Mouse (Mus musculus) stomach, embryonic 16.5 days (tissue): ENCODE data around the gene Ltbr. TPM values are rescaled to one million over a fixed set of nuclear protein-coding genes. Genes with fewer than 3 reads are reported as not detected.
A peak's percentile ranks its signal among the peaks of the same experiment; 100 is the strongest.

ENCODE experiments used
- ATAC-seq: fragments of 200-750 bp; cut with Nextera tagmentation; 2 replicates; pipeline ENCODE4 v1.8.0; 2017; ENCODE audit warnings: moderate number of reproducible peaks, moderate TSS enrichment; ENCODE audit not compliant: insufficient read depth, low FRiP score
- H3K27ac ChIP-seq: fragments of 300-500 bp; sonication (generic); 2 replicates; pipeline ENCODE4 v1.5.1; 2014; ENCODE audit warnings: low read length
- H3K27me3 ChIP-seq: fragments of 300-500 bp; sonication (generic); 2 replicates; pipeline ENCODE4 v1.6.1; 2014; ENCODE audit warnings: low read length, control low read depth, mixed read lengths; ENCODE audit not compliant: control insufficient read depth, insufficient read depth
- H3K36me3 ChIP-seq: fragments of 300-500 bp; sonication (generic); 2 replicates; pipeline ENCODE4 v1.6.1; 2014; ENCODE audit warnings: low read length; ENCODE audit not compliant: control insufficient read depth, insufficient read depth
- H3K4me1 ChIP-seq: fragments of 300-500 bp; sonication (generic); 2 replicates; pipeline ENCODE4 v1.6.1; 2014; ENCODE audit warnings: low read length, control low read depth, mixed read lengths; ENCODE audit not compliant: control insufficient read depth, insufficient read depth
- H3K4me2 ChIP-seq: fragments of 300-500 bp; sonication (generic); 2 replicates; pipeline ENCODE4 v1.6.1; 2014; ENCODE audit warnings: low read depth, low read length, mixed read lengths
- H3K4me3 ChIP-seq: fragments of 300-500 bp; sonication (generic); replicated peaks from 2 replicates; pipeline ENCODE4 v1.5.1; 2014; ENCODE audit warnings: mild to moderate bottlenecking, low read length
- H3K9ac ChIP-seq: fragments of 300-500 bp; sonication (generic); 2 replicates; pipeline ENCODE4 v1.6.1; 2014; ENCODE audit warnings: low read length
- H3K9me3 ChIP-seq: fragments of 300-500 bp; sonication (generic); replicated peaks from 2 replicates; pipeline ENCODE4 v1.6.1; 2016; ENCODE audit warnings: low read length, control low read depth; ENCODE audit not compliant: control insufficient read depth
- WGBS: fragments of 180-500 bp; shearing (Covaris S2); extraction: QIAGEN DNeasy Blood & Tissue Kit; methylation state at CpG from one replicate; pipeline ENCODE4 v1.1.7; 2014; 5-methylcytosine and 5-hydroxymethylcytosine counted together
- polyA plus RNA-seq: library from polyadenylated mRNA; unstranded; fragments of >200 nt; fragmentation: Nextera tagmentation; extraction: Ambion mirVana; gene quantifications from 2 replicates; pipeline ENCODE4 v1.2.1, GENCODE M21; 2015

Gene Ltbr
- polyA plus RNA-seq, 1 experiment from 2014 or later, result 69.4 TPM

DNA sequence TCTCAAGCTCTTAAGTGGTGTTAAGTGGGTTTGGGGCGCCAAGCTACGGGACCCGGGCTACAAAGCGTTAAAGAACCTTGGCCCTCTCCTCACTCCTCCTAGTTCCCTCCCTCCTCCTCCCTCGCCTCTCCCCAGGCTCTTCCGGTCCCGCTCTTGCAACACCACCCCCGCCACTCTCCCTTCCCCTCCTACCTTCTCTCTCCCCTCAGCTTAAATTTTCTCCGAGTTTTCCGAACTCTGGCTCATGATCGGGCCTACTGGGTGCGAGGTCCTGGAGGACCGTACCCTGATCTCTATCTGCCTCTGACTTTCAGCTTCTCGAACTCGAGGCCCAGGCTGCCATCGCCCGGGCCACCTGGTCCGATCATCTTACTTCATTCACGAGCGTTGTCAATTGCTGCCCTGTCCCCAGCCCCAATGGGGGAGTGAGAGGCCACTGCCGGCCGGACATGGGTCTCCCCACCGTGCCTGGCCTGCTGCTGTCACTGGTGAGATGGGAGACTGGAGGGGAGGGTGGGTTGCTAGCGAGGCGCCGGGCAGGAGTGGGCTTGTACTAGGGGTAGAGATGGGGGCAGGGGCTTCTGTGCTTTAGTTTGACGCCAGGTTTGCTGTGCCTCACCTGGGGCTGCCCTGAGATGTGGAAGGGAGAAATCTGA is 36.0 kb upstream of the Ltbr start:
- WGBS, result under 1% methylated on average over 27 of the region's 27 CpGs
- peak; percentile 89 for ATAC-seq
- H3K4me3 ChIP-seq, result peak overlapping the region; percentile 90
- peak overlapping the region; percentile 72 for H3K4me2 ChIP-seq
- peak overlapping the region; percentile 92 for H3K27ac ChIP-seq
- H3K9ac ChIP-seq, result peak overlapping the region; percentile 95
- no peaks in the 10 kb centered on the region for H3K9me3 ChIP-seq
- H3K36me3 ChIP-seq, result no peaks in the 10 kb centered on the region
- H3K27me3 ChIP-seq, result no peaks in the 10 kb centered on the region
- peaks cover 48% of the 10 kb centered on the region for H3K4me1 ChIP-seq

DNA sequence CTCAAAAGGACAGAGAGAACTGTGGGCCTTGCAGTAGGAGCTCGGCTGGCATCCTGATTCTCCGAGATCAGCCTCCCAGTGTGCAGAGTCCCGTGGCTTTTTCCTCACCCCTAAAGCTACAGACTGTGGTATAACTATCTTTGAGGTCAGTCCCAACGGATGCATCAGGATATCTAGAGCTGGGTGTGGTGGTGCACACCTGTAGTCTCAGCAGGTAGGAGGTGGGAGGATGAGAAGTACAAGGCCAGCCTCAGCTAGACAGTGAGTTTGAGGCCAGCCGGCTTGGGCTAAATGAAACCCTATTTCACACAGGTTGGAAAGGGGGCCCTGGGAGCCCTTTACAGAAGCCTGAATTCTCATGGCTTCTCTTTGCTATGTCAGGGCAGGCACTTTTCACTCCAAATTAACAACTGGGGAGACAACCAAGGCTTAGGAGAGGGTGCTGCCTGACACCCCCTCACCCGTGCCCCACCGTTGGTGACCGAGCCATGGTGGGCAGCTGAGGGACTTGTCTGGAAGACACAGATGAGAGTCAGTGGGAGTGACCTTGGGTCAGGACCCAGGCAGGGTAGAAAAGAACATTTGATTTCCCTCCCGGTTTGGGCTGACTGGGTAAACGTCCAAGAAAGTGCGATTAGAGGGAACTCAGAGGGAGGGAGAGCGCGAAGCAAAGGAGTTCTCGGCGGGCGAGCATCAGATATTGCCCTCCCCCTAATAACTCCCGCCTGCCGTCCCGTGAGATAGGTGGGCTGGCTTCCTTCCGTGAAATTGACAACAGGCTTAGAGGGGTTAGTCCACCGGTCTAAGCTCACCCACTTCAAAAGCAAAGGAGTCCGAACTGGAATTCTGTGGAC is 35.3 kb upstream of the Ltbr start, which contains the start of gene Tnfrsf1a:
Gene Tnfrsf1a, plus strand, starts transcription at position 642 of the 854 bp plus-strand sequence.
- WGBS, result 11% methylated on average over 22 of the region's 22 CpGs
- H3K4me2 ChIP-seq, result peak within 1 kb of the TSS; percentile 72
- H3K4me1 ChIP-seq, result peaks cover 48% of the 10 kb centered on the region
- ATAC-seq, result peak; percentile 45; the same call in 1 of the 2 replicates
- H3K27ac ChIP-seq, result peak within 1 kb of the TSS; percentile 92
- no peaks in the 10 kb centered on the region for H3K9me3 ChIP-seq
- H3K36me3 ChIP-seq, result no peaks in the 10 kb centered on the region
- H3K9ac ChIP-seq, result peak within 1 kb of the TSS; percentile 95
- H3K27me3 ChIP-seq, result no peaks in the 10 kb centered on the region
- peak within 1 kb of the TSS; percentile 90 for H3K4me3 ChIP-seq

DNA sequence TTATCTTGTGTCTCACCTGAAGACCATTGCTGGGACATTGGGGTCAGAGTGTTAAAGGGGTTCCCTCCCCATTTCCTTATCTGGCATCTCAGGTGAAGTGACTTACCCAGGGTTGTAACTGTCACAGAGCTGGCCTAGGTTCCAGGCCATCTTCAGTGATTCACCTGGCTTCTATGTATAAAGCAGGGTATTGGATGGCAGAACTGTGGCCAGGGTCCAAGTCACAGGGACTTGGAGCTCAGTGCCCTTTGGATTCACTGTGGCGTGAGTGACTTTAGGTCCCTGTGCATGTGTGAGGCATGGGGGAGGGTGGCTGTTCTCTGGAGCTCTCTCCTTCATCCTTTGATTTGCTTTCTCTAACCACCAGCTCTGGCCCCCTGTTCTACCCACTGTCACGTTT is 32.3 kb upstream of the Ltbr start:
- peak overlapping the region; percentile 79; the same call in 1 of the 2 replicates for H3K27ac ChIP-seq

DNA sequence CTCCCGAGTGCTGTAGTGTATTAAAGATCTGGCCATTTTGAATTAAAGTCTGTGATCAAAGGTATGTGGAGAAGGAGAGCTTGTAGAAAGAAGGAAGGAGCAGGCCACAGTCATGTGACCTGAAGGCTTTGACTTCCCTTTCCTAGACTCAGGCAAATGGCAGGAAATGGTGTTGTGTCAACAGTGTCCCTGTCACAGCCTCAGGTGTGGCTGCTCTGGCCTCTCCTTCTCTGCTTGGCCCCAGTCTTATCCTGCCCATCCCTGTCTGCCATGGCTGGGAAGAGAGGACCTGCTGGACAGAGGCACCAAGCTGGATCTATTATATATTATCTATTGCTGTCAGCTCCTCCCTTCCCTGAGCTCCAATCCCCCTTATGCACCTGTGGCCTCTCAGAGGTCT is 31.9 kb upstream of the Ltbr start:
- peak overlapping the region; percentile 79 for H3K27ac ChIP-seq
- H3K4me1 ChIP-seq, result peaks cover 32% of the 10 kb centered on the region
- H3K27me3 ChIP-seq, result no peaks in the 10 kb centered on the region
- 77% methylated on average over 1 of the region's 1 CpGs for WGBS
- H3K4me2 ChIP-seq, result no peak overlapping the region
- no peak overlapping the region for H3K4me3 ChIP-seq
- no peaks in the 10 kb centered on the region for H3K36me3 ChIP-seq
- H3K9me3 ChIP-seq, result no peaks in the 10 kb centered on the region
- no peak overlapping the region for H3K9ac ChIP-seq
- ATAC-seq, result no peak

More for the DNA sequence above, 32.3 kb upstream of the Ltbr start:
- H3K36me3 ChIP-seq, result no peaks in the 10 kb centered on the region
- WGBS, result 54% methylated on average over 2 of the region's 2 CpGs
- H3K9ac ChIP-seq, result no peak overlapping the region
- H3K4me3 ChIP-seq, result no peak overlapping the region
- no peaks in the 10 kb centered on the region for H3K27me3 ChIP-seq
- no peaks in the 10 kb centered on the region for H3K9me3 ChIP-seq
- ATAC-seq, result no peak
- H3K4me1 ChIP-seq, result peaks cover 33% of the 10 kb centered on the region
- no peak overlapping the region for H3K4me2 ChIP-seq

DNA sequence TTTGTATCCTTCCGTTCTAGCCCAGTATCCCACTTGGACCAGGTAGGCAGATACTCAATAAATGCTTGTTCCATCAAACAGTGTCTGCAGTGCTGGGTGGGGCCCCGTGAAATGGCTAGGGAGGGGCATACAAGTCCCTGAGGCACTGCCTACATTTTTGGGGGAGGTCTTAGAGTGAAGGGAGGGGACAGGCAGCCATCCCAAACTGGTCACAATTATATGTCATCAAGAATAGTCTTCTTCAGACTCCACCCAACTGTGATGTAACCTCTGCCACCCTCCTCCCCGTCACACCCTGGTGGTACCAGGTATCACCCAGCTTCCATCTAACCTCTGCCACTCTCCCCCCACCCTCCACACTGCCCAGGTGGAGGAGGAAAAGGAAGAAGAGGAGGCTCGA is 31.2 kb upstream of the Ltbr start:
- peak overlapping the region; percentile 91 for H3K27ac ChIP-seq
- no peaks in the 10 kb centered on the region for H3K36me3 ChIP-seq
- H3K9me3 ChIP-seq, result no peaks in the 10 kb centered on the region
- 0 out of 2 replicates have a peak, but pooled peaks have one; percentile 3 for ATAC-seq
- peak overlapping the region; percentile 63; the same call in 1 of the 2 replicates for H3K9ac ChIP-seq
- H3K4me2 ChIP-seq, result no peak overlapping the region
- 53% methylated on average over 4 of the region's 4 CpGs for WGBS
- peaks cover 36% of the 10 kb centered on the region for H3K4me1 ChIP-seq
- H3K27me3 ChIP-seq, result no peaks in the 10 kb centered on the region
- no peak overlapping the region for H3K4me3 ChIP-seq

DNA sequence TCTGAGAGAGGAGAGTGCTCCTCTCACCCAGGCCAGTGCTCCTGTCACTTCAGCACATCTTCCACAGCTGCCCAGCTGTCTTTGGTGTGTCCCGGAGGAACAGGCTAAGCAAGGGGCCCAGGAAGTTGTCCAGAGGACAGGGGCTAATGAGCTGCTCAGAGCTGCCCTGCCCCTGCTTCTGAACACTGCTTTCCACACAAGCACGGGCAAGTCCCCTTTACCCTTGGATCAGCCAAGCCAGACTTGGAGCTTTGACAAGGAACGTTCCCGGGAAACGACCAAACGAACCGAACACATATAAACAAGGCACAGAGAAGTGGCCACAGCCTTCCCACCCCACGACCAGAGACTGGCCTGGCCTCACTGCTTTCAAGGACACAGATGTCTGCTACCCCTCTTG is 30.4 kb upstream of the Ltbr start:
- H3K27ac ChIP-seq, result peak overlapping the region; percentile 91
- no peaks in the 10 kb centered on the region for H3K27me3 ChIP-seq
- ATAC-seq, result peak; percentile 35; the same call in 1 of the 2 replicates
- H3K36me3 ChIP-seq, result no peaks in the 10 kb centered on the region
- no peak overlapping the region for H3K4me3 ChIP-seq
- peak overlapping the region; percentile 63 for H3K9ac ChIP-seq
- peaks cover 36% of the 10 kb centered on the region for H3K4me1 ChIP-seq
- H3K4me2 ChIP-seq, result peak overlapping the region; percentile 38; the same call in 1 of the 2 replicates
- 19% methylated on average over 8 of the region's 8 CpGs for WGBS
- H3K9me3 ChIP-seq, result no peaks in the 10 kb centered on the region

DNA sequence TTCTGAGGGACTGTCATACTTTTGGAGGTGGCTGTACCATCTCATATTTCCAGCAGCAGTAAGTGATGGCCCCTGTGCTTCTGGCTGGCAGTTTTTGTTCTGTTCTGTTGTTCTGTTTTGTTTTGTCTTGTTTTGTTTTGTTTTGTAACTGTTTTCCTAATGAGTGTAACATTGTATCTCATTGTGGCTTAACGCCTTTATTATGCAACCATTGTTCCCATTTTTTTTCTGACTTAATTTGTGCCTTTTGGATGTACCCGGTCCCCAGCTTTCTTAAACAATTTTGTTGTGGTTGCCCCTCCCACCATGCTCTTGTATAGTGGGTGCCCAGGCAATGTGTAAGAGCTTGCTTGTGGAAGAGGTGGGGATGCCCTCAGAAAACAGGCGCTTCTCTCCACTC is 28.5 kb upstream of the Ltbr start:
- ATAC-seq, result no peak
- Histone ChIP-seq H3K9me3 (no peaks in the 10 kb centered on the region), H3K36me3 (no peaks in the 10 kb centered on the region), H3K4me1 (peaks cover 31% of the 10 kb centered on the region), H3K27ac (no peak overlapping the region), H3K27me3 (no peaks in the 10 kb centered on the region), H3K9ac (no peak overlapping the region; the same call in 1 of the 2 replicates), H3K4me3 (no peak overlapping the region), H3K4me2 (no peak overlapping the region)
- 65% methylated on average over 3 of the region's 3 CpGs for WGBS

DNA sequence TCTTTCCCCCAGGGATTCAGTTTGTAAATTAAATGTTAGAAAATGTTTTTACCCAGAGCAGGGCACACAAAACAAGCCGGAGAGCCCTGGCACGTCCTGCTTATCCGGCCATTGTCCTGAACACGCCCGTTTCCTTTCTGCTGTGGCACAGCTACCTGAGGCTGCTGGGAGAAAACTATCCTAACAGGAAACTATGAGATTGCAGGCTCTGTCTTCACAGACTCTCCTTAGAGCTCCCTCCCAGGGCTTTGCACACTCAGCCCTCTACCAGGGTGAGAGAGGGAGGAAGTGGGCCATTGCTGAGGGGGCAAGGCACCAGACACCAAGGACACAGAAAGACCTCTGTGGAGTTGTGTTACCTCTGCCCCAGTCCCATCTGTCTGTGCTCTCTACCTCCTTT is 26.6 kb upstream of the Ltbr start:
- Histone ChIP-seq H3K4me2 (no peak overlapping the region), H3K9me3 (no peaks in the 10 kb centered on the region), H3K36me3 (no peaks in the 10 kb centered on the region), H3K27ac (peak overlapping the region; percentile 79), H3K27me3 (no peaks in the 10 kb centered on the region), H3K4me1 (peaks cover 25% of the 10 kb centered on the region), H3K4me3 (no peak overlapping the region), H3K9ac (0 out of 2 replicates have a peak overlapping the region, but pooled peaks have one; percentile 26)
- ATAC-seq, result no peak
- 49% methylated on average over 5 of the region's 5 CpGs for WGBS
